Mouse (Mus musculus) brain, embryonic 18.5 days (tissue): Measurements from ENCODE around the gene 4930519G04Rik.
"Not testable (repeated sequence)": the region's sequence is repeated elsewhere in the genome, so short reads cannot be mapped to it uniquely, and the experiment has no call there.

Source experiments
- DNase-seq: peaks from one replicate; pipeline ENCODE4 v3.0.0-alpha.2; 2012; ENCODE audit warnings: low read depth, low spot score

The 4930519G04Rik gene

DNA sequence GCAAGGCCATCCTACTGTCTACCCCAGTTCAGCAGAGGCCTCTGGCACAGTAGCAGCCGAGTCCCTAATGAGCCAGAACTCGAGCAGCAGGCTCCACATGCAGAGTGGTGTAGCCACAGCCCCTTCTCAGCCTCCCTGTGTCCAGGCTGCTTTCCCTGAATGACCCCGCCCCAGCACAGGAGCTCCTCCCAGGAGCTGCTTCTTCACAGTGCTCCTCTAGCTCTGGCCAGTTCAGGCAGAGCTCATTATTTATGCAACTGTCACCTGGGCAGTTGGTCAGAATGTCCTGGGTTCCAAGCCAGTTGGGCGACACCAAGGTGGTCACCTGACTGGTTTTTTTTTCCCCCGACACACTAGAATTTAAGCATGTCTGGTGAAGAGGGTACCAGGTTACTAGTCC, at the start of gene 4930519G04Rik:
Gene 4930519G04Rik, plus strand, starts transcription at position 301 of the 400 bp plus-strand sequence.
- not testable (repeated sequence) for DNase-seq

DNA sequence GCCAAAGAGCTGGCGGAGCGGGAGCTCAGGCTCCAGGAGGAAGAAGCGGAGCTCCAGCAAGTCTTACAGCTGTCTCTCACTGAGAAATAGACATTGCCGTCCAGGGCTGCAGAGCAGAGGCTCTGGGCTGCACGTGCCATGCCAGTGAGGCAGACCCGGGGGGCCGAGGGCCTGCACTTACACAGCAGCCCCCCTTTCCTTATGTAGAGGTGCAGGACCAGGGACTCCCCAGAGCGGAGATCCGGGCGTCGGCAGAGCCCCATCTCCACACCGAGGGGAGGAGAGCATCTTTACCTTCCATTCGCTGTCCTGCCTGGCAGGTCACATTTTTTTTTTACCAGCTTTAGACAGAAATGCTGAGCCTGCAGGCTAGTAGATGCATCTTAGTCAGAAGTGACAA, 49.1 kb upstream of the 4930519G04Rik start:
- no peak for DNase-seq

DNA sequence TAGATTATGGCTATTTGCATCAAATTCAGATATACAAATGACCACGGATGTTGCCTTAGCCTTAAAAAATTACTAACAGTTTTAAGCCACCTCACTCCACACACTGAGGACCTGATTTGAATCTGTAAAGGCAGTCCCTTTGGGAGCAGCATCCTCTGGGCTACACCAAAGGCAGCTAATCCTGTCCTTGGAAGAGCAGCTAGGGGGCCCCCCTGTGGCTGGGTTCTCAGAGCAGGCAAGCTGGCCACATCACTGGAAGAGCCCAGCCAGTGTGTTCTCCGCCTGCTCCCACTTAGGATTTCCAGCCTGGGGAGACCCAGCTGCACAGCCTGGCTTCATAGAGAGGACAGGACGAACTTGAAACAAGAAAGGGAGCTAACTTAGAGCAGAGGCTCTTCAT, 48.5 kb upstream of the 4930519G04Rik start:
- DNase-seq: no peak

DNA sequence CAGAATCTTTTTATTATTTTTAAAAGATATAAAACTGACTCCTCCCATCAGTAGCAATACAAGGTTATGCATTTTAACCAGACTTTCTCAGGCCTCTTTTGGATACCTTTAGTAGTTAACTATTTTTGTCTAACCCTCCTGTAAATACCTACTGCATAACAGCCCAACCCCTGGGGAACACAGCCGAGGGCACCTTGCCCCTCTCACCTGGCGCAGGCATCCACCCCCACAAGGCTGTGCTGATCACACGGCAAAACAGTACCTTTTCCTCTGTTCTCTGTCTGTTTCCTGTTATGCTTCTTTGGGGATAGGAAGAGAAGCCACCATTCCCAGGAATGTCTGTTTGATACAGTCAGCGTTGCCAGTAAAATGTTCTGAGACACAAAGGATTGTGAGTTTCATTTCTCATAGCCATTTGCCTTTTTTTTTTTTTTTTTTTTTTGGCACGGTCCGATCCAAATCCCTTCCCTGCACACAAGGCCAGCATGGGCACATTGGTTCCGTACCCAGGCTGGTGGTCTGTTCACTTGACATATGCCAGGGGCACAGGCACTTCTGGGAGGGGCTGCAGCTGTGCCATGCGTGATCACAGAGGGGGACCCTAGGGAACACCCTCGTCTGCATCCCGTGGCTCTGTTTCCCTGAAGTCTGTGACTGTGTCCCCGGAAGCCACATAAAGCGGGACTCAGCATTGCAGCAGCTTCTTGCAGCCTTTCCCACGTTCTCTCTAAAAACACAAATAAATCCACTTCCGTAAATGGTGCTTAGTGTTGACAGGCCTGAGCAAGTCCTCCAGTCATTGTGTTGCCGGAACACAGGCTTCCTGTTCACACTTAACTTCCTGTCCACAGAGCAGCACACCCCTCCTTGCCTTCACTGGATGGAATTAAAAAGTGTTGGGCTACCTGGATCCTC, 47.8 kb upstream of the 4930519G04Rik start:
- no peak for DNase-seq

DNA sequence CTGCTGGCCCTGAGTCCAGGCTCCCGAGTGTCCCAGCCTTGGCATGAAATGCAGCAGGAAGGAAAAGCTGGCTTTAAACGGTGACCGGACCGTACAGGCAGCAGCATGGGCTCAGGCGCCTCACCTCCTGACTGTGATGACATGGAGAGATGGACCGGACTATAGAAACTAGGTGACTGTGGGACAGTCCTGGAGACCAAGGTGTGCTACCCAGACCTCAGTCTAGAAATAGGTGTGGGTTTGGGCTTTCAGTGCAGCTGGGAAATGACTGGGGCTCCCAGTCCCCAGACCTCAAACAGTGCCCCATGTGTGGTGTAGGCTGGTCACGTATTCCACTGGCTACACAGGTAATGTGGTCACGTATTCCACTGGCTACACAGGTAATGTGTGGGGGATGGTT, 46.8 kb upstream of the 4930519G04Rik start:
- no peak for DNase-seq

DNA sequence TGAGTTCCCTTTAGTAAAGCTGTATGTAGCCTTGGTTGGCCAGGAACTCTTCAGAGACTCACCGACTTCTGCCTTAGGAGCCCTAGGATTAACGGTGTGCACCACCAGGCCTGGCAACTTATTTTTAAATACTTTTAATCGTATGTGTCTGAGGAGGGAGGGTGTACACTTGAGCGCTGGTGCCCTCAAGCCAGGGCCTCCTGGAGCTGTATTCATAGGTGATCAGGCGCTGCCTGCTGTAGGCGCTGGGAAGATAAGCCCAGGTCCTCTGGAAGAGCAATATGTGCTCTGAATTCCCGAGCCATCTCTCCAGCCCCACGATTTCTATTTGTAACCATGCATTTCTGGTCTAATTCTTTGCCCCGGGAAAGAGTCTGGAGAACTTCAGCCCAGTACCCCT, 46.4 kb upstream of the 4930519G04Rik start:
- DNase-seq: no peak

DNA sequence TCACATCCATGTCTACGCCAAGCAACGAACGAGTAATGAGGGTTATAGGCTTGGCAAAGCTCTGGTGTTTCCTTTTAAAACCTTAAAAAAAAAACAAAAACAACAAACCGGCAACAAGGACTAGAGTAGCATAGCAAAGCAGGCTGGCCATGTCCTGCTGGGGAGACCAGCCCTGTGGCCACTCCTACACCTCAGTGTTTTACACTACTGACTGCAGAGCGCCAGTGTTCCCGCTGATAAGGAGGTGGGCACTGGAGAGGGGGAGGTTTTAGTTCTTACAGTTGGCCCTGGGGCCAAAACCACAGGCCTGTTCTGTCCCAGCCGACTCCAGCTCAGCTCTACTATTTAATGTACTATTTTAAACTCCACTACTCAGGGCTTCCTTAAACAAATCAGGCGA, 46.0 kb upstream of the 4930519G04Rik start:
- DNase-seq: no peak

DNA sequence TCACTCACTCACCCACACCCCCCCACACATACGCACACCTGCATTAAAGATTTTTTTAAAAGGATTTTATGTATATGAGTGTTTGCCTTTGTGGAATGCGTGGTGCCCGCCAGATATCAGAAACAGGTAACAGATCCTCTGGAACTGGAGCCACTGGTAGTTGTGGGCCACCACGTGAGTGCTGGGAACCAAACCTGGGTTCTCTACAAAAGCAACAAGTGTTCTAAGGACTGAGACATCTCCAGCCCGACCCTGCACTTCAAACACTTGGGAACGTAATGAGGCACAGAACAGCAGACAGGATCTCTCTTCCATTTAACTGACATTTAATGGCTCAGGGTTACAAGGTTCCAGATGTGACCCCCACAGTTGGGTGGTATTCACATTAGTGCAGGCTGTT, 45.6 kb upstream of the 4930519G04Rik start:
- DNase-seq: no peak

DNA sequence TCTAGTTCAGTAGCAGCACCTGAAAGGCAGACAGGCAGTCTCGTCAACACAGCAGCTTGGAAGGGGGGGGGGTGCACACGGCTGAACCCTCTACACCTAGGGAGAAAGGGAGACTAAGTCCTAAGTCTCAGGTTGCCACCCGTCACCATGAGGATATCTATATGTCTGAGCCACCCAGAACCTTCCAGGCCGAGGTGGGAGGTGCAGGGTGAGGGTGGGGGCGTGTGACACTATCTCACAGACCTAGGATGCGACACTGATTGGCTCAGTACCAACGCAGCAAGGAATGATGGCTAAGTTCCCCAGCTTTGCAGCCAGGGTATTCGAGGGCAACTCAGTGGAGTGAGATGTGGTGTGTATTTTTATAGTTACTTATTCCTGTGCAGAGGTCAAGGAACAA, 45.1 kb upstream of the 4930519G04Rik start:
- DNase-seq: no peak

DNA sequence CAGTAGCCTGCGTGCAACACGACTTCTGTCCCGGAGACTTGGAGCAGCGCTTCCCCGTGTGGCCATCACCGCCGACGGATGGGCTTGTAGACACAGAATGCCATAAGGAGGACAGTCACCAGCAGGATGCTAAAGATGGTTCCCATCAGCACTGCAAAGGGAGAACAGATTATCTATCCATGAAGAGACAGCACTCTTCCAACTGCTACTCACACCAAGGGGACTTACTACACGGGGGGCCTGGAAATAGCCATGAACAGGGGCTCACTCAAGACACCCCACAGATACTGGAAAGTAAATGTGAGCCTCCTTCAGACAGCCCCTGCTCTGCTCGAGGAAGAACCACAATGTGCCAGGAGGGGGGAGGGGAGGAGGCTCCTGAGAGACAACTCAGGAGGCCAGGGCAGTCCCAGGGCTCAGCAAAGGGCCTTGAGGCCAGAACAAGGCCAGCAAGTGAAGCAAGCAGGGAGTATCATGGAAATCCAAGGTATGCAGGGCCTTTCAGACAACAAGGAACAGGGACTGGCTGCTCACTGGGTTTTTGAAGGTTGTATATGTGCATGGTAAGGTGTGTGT, 44.2 kb upstream of the 4930519G04Rik start:
- no peak for DNase-seq

DNA sequence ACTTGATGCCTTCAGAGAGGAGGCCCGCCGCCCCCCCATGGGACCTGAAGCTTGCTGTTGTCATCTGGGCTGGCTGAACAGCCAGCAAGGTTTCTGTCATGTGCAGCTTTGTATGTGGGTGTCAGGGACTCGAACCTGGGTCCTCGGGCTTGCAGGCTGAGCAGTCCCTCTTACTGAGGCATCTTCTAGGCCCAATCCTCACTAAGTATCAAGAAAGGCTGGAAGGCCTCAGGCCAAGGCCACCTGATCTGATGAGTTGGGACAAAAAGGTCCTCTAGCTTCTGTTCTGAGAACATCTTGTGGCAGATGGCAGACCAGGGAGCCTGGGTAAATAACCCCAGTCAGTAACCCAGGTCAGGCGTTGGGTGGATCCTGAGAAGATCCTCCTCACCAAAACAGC, 43.6 kb upstream of the 4930519G04Rik start:
- DNase-seq: no peak

DNA sequence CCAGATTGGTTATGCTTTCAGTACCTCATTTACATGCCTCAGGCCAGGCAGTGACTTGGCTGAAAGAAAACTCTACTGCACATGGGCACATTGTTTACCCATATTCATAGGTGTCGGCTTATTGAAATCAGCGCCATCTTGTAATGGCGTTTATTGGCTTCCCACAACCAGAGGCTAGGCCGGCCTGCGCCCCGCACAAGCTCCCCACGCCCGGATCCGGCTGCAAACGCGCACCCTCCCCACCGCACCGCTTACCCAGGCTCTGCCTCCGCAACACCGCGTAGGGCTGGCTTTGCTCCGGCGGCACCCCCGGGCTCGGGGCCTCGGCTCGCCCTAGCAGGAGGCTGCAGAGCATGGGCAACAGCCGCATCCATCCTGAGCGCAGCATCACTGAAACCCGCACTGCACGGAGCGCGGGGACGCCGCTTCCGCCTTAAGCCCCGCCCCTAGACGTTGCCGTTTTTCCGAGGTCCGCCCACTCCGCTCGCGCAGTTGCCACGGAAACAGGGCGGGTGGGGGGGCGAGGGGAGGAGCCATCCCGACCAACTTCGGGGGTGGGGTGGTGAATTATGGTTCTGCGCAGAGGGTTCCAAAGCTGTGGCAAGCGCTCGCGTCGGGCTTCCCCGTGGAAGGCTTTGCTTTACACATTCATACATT, 39.8 kb upstream of the 4930519G04Rik start:
- peak; percentile 85 for DNase-seq

DNA sequence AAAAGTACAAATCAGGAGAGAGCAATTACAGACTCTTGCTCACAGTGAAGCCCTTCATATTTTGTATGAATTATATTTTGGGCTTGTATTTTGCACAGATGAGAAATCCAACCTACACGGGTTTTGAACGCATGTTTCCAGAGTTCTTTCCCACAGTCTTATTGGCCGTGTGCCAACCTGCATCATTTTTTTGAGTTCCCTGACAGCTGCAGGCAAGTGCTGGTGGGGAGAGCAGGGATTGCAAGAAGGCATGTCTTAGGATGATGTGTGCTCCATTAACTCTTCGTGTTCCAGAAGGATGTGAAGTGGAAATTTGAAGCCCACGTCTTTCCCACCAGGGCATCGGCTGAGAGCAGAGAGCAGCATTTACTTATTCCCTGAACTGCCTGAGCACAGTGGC, 36.9 kb upstream of the 4930519G04Rik start:
- no peak for DNase-seq

DNA sequence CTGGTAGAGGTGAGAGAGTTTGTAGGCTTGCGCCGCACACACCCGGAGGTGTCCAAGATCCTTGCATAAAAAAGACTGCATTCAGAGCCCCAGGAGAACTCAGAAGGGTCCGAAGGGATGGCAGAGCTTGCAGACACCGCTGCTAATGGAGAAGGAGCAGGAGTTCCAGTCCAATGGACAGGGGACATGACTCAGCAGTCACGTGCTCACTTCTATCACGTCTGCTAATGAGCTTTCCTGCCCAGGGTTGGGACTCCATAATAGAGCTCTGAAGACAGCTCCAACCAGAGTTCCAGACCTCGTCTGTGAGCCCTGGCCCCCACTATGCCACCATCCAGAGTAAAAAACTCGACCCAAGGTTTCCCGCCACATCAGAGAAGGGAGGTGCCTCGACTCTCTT, 35.3 kb upstream of the 4930519G04Rik start:
- no peak for DNase-seq

DNA sequence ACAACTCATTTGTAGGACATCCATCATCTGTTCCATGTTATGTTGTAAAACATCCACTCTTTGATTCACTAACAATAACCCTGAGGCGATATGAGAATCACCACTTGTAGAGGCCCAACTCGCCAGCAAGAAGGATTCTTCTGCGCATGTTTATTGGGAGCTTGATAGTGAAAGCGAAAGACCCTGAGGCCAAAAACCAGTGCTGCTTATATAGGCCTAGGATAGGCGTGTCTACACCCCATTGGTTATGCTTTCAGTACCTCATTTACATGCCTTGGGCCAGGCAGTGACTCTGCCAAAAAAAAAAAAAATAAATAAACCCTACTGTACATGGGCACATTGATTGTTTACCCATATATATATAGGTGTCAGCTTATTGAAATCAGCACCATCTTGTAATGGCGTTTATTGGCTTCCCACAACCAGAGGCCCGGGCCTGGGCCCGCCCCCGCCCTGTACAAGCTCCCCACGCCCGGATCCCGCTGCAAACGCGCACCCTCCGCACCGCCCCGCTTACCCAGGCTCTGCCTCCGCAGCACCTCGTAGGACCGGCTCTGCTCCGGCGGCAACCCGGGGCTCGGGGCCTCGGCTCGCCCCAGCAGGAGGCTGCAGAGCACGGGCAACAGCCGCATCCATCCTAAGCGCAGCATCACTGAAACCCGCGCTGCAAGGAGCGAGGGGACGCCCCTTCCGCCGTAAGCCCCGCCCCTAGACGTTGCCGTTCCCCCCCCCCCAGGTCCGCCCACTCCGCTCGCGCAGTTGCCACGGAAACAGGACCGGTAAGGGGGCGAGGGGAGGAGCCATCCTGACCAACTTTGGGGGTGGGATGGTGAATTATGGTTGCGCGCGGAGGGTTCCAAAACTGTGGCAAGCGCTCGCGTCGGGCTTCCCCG, 30.4 kb upstream of the 4930519G04Rik start, which contains the start of gene 1500011B03Rik:
Gene 1500011B03Rik, minus strand, starts transcription at position 673 of the 893 bp plus-strand sequence.
- peak; percentile 78 for DNase-seq

DNA sequence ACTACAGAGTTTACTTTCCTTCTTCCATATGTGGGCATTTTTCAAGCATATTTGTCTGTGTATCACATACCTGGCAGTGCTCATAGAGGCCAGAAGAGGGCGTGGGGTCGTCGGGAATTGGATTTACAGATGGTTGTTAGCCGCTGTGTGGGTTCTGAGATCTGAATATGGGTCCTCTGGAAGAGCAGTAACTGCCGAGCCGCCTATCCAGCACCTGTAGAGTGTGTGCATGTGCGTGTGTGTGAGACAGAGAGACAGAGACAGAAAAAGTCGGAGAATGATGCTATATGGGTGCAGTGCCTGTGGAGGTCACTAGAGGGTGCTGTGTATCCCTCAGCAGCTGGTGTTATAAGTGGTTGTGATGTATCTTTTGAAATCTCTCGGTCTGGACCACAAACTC, 29.3 kb upstream of the 4930519G04Rik start:
- no peak for DNase-seq

DNA sequence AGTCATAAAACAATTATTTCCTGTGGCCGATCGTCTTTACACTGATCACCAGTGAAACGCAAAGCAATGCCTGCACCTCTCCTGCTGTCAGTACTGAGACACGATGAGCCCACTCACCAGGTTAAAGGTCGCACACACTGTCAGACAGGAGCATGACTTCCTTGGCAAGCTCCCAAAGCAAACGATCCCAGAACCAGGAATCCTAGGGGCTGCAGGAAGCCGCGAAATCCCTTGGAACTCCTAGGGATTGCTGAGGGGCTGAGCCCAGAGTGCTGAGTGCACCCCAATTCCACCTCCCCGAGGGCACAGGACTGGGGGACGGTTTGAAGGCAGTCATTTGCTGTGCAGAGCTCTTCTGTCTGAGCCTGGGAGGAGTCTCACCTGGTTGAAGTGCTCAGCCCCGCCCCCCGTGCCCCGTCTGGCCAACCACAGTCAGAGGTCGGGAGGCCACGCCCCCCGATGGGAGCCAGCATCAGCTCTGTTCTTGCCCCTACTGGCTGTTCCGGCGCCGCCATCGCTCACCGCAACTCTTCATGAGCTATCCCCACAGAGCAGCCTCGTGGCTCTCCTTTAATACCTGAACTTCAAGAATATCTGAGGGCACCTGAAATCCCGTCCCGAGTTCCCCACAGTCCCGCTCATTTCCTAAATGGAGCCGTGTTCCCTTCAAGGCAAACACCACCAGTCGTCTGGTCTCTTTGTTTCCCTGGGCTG, 27.3 kb upstream of the 4930519G04Rik start:
- peak; percentile 66 for DNase-seq

DNA sequence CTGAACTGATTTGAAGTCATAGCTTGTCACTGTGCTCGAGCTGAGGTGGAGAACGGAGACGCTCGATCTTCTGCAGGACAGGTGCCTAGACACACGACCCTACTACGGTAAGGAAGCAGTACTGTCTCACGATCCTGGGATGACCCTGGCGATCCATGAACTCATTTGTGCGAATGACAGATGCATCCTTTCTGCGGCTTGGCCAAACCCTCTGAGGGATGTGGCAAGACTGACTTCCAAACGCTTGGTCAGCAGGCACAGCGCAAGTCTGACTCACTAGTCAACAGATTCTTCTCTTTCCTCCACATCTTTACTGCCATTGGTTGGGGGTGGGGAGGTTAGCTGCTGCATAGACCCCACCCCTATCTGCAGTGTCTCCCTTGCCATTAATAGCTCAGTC, 26.0 kb upstream of the 4930519G04Rik start:
- DNase-seq: no peak

DNA sequence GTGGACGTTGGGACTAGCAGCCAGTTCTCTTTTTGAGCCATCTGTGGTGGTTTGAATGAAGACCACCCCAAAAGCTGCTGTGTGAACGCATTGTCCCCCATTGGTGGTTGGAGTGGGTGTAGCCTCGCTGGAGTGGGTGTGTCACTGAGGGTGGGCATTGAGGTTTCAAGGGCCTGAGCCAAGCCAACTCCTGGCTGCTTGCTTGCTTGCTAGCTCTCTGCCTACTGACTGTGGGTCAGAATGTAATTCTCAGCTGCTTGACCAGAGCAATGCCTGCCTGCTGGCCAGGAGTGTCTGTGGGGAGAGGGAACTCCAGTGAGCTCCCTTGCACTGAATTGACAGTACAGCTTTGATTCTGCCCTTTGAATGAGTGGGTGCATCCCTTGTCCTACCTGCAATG, 23.7 kb upstream of the 4930519G04Rik start:
- DNase-seq: no peak

DNA sequence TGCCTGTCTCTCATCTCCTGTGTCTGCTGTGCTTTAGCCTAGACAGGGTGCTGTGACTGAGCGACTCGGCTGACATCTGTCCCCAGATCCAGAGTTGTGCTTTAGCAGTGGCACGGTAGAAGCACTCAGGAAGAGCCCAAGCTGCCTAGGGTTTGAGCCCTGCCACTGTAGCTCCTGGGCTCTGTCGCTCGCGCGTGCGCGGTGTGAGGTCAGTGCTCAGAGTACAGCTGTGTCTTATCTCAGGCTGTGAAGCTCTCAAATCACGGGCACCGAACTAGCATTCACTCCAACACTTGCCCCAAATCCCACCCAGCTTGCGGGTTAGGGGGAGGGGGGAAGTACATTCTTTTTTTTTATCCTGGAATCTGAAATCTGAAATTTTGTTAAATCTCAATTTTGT, 16.6 kb upstream of the 4930519G04Rik start:
- DNase-seq: no peak

DNA sequence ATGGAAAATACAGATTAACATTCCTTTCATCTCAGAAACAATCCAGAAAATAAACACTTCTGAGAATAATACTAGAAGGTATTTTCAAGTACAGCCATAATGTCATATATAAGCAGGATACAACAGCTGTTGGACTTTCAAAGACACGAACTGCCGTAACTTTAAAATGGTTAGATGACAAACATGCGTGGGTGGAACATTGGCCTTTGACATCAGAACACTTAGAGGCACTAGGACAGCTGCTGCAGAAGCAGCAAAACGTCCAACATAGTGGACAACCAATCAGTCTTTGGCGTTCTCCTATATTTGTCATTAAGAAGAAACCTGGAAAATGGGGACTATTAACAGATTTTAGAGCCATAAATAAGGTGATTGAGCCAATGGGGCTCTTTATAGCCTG, 13.0 kb upstream of the 4930519G04Rik start:
- DNase-seq: not testable (repeated sequence)
